Mouse (Mus musculus) CD4-positive, CD25-positive, alpha-beta regulatory T cell (primary cell): ENCODE measurements around the gene Sfxn2. TPM values are rescaled to one million over a fixed set of nuclear protein-coding genes. Genes with fewer than 3 reads are reported as not detected.

Source experiments
- polyA plus RNA-seq: library from polyadenylated mRNA; unstranded; fragments of 100-300 nt; shearing (Covaris generic); gene quantifications from one replicate; pipeline ENCODE4 v1.2.1, GENCODE M21; 2017

The Sfxn2 gene
- polyA plus RNA-seq = 14.2 TPM

GRCm38 (mm10) chr19:46572951-46573937 lies at the start of gene Sfxn2, which contains the start of gene Arl3:
Gene Sfxn2, plus strand, starts transcription at chr19:46573365.
Gene Arl3, minus strand, starts transcription at chr19:46573198.

GRCm38 (mm10) chr19:46598720-46599252 lies 25.6 kb downstream of the Sfxn2 start, which contains the start of gene Wbp1l:
Gene Wbp1l, plus strand, starts transcription at chr19:46599084.

Other genes with a start within 250 kb of the Sfxn2 start
- 5.4 TPM for gene Psd, start 246.2 kb upstream of the Sfxn2 start, polyA plus RNA-seq
- gene Fbxl15, start 245.2 kb upstream of the Sfxn2 start, polyA plus RNA-seq = 12.5 TPM
- gene Cuedc2, start 234.7 kb upstream of the Sfxn2 start, polyA plus RNA-seq = 54.5 TPM
- 5.9 TPM for gene Mfsd13a, start 232.2 kb upstream of the Sfxn2 start, polyA plus RNA-seq
- gene 2310034G01Rik, start 223.1 kb upstream of the Sfxn2 start, polyA plus RNA-seq = 0.13 TPM
- 106 TPM for gene Actr1a, start 177.6 kb upstream of the Sfxn2 start, polyA plus RNA-seq
- 40.6 TPM for gene Sufu, start 176.5 kb upstream of the Sfxn2 start, polyA plus RNA-seq
- gene Trim8, start 71.7 kb upstream of the Sfxn2 start, polyA plus RNA-seq = 124 TPM
- gene Arl3, start 167 bp upstream of the Sfxn2 start, polyA plus RNA-seq = 16.9 TPM
- 68.5 TPM for gene Wbp1l, start 25.7 kb downstream of the Sfxn2 start, polyA plus RNA-seq
- 0.16 TPM for gene Cyp17a1, start 99.8 kb downstream of the Sfxn2 start, polyA plus RNA-seq
- 6.5 TPM for gene Borcs7, start 116.5 kb downstream of the Sfxn2 start, polyA plus RNA-seq
- gene As3mt, start 134.1 kb downstream of the Sfxn2 start, polyA plus RNA-seq = 15.9 TPM
- 3.5 TPM for gene Cnnm2, start 188.2 kb downstream of the Sfxn2 start, polyA plus RNA-seq